ENCODE assay signal across 24 mouse cellular contexts in the genomic region with DNA sequence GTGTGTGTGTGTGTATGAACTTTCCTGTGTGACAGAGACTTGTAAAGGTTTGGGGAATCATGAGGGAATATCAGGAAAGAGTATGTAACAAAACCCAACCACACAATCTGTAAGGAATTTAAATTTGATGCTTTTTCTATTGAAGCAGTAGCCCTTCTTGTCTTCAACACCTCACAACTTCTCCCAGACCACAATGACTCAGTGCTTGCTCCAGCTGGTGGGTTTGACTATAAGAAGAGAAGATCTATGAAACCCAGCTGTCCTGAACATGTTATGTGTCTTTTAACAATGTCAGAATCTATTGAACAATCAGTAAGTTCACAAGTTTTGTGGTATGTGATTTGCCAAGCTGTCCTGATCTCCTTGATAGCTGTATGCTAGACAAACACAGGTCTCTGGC.
DNase-seq lines count a peak whose midpoint lies in the region; ATAC-seq lines count a peak whose summit lies in the region.
"Had no signal": no experiment of that assay in that cellular context is flagged by ENCODE, and none has a peak within 500 bp of the region (broad histone marks: within the 10 kb centered on the region; RNA-seq: fewer than 3 reads in every experiment).

No protein-coding gene starts in this region.

- peak; percentile 48 for ATAC-seq in common myeloid progenitor, adult 5-6 weeks (replicated peaks; ENCODE audit: low read depth, poor library complexity, severe bottlenecking)
- ATAC-seq: activated CD4-positive, CD25-positive, alpha-beta regulatory T cell, adult 4 months; CD4-positive, CD25-positive, alpha-beta regulatory T cell, adult 4 months; forebrain, embryonic 14.5 days; forebrain, postnatal 0 days; hindbrain, postnatal 0 days; inflammation-experienced regulatory T-cells, adult 6 months; intestine, embryonic 16.5 days had no signal

- DNase-seq in 3T3-L1 (ENCODE audit: low read depth, low spot score) (peak; percentile 53), 416B (ENCODE audit: low read depth) (peak; percentile 54)
- no peak for DNase-seq in gastrocnemius, postnatal 10 days
- no peak for DNase-seq in spleen, postnatal 36 days (ENCODE audit: low spot score in 2 of 2)
- DNase-seq in heart, adult 8-10 months (ENCODE audit: low spot score), result no peak
- DNase-seq: adrenal gland, postnatal 10 days; adrenal gland, postnatal 36 days; B cell, adult 2 months; cerebellum, adult 18-20 months; cerebellum, adult 9-10 months; cerebellum, postnatal 14 days; forebrain, postnatal 0 days; gastrocnemius, adult 2 months; gastrocnemius, postnatal 25 days; heart, adult 2 months; heart, postnatal 10 days; heart, postnatal 36 days had no signal

Comparison
In these comparisons a context has a peak if more than half of its experiments do, and no peak if none do; other contexts are left out.
1. DNase-seq: peak in 3T3-L1 (single experiment) and 416B (single experiment); none in gastrocnemius, postnatal 10 days (single experiment), spleen, postnatal 36 days (0 of 2) and heart, adult 8-10 months (single experiment).